Mouse (Mus musculus): Measurements from ENCODE around the gene Grip1. TPM values are rescaled to one million over a fixed set of nuclear protein-coding genes. Genes with fewer than 3 reads are reported as not detected.

Grip1 gene
- total and polyA plus RNA-seq, 2 experiments from 2014 or later: 14.3 to 31.2 TPM

GRCm38 (mm10) chr10:119475166-119475565 lies 21.5 kb downstream of the Grip1 start:
- Histone ChIP-seq H3K36me3 (ENCODE audit: insufficient read depth, low read length) (no peaks in the 10 kb centered on the region), H3K4me2 (ENCODE audit: low read depth, low read length) (no peak overlapping the region), H3K4me3 (ENCODE audit: low read length) (no peak overlapping the region), H3K9ac (replicated peaks; ENCODE audit: low read length) (no peak overlapping the region), H3K9me3 (ENCODE audit: low read length) (no peaks in the 10 kb centered on the region), H3K27me3 (ENCODE audit: insufficient read depth, low read length) (no peaks in the 10 kb centered on the region), H3K4me1 (ENCODE audit: insufficient read depth, low read length) (no peaks in the 10 kb centered on the region), H3K27ac (no peak overlapping the region)
- no peak for ATAC-seq
- no peak for TF ChIP-seq CTCF (IDR thresholded peaks at IDR 0.05; ENCODE audit: low read depth)
- 76% methylated on average over 9 of the region's 9 CpGs for WGBS
- DNase-seq (ENCODE audit: low spot score): no peak

- 59% methylated on average over 8 of the region's 8 CpGs for WGBS
Observed at GRCm38 (mm10) chr10:119477661-119478060, 24.0 kb downstream of the Grip1 start.

GRCm38 (mm10) chr10:119483068-119483705 lies 29.6 kb downstream of the Grip1 start:
- H3K4me3 ChIP-seq (ENCODE audit: low read length): no peak overlapping the region
- ATAC-seq (no peak), DNase-seq (ENCODE audit: low spot score) (no peak)
- no peak overlapping the region for H3K27ac ChIP-seq
- peak overlapping the region; percentile 30 for H3K4me2 ChIP-seq (ENCODE audit: low read depth, low read length)
- H3K36me3 ChIP-seq (ENCODE audit: insufficient read depth, low read length): no peaks in the 10 kb centered on the region
- no peaks in the 10 kb centered on the region for H3K9me3 ChIP-seq (ENCODE audit: low read length)
- H3K9ac ChIP-seq (replicated peaks; ENCODE audit: low read length): no peak overlapping the region
- 34% methylated on average over 17 of the region's 17 CpGs for WGBS
- TF ChIP-seq CTCF (IDR thresholded peaks at IDR 0.05; ENCODE audit: low read depth): no peak
- peaks cover 5% of the 10 kb centered on the region; the same call in 1 of the 2 replicates for H3K4me1 ChIP-seq (ENCODE audit: insufficient read depth, low read length)
- no peaks in the 10 kb centered on the region for H3K27me3 ChIP-seq (ENCODE audit: insufficient read depth, low read length)

More at GRCm38 (mm10) chr10:119477661-119478060, 24.0 kb downstream of the Grip1 start:
- no peaks in the 10 kb centered on the region for H3K4me1 ChIP-seq (ENCODE audit: insufficient read depth, low read length)
- peak; percentile 80; the same call in 1 of the 2 replicates for ATAC-seq
- H3K9ac ChIP-seq (replicated peaks; ENCODE audit: low read length): no peak overlapping the region
- no peak overlapping the region for H3K27ac ChIP-seq
- H3K4me3 ChIP-seq (ENCODE audit: low read length): no peak overlapping the region
- no peak for TF ChIP-seq CTCF (IDR thresholded peaks at IDR 0.05; ENCODE audit: low read depth)
- peak; percentile 67 for DNase-seq (ENCODE audit: low spot score)
- no peaks in the 10 kb centered on the region for H3K9me3 ChIP-seq (ENCODE audit: low read length)
- H3K4me2 ChIP-seq (ENCODE audit: low read depth, low read length): no peak overlapping the region
- H3K36me3 ChIP-seq (ENCODE audit: insufficient read depth, low read length): no peaks in the 10 kb centered on the region
- no peaks in the 10 kb centered on the region for H3K27me3 ChIP-seq (ENCODE audit: insufficient read depth, low read length)

- H3K27ac ChIP-seq: no peak overlapping the region
- 5% methylated on average over 6 of the region's 6 CpGs for WGBS
- no peak overlapping the region for H3K9ac ChIP-seq (replicated peaks; ENCODE audit: low read length)
- no peaks in the 10 kb centered on the region for H3K27me3 ChIP-seq (ENCODE audit: insufficient read depth, low read length)
- no peaks in the 10 kb centered on the region for H3K36me3 ChIP-seq (ENCODE audit: insufficient read depth, low read length)
- H3K4me3 ChIP-seq (ENCODE audit: low read length): no peak overlapping the region
- DNase-seq (ENCODE audit: low spot score) (no peak), ATAC-seq (no peak)
- no peaks in the 10 kb centered on the region for H3K9me3 ChIP-seq (ENCODE audit: low read length)
- no peak for TF ChIP-seq CTCF (IDR thresholded peaks at IDR 0.05; ENCODE audit: low read depth)
- peaks cover 5% of the 10 kb centered on the region; the same call in 1 of the 2 replicates for H3K4me1 ChIP-seq (ENCODE audit: insufficient read depth, low read length)
- peak overlapping the region; percentile 30 for H3K4me2 ChIP-seq (ENCODE audit: low read depth, low read length)
Observed at GRCm38 (mm10) chr10:119483766-119484165, 30.1 kb downstream of the Grip1 start.

- H3K4me3 ChIP-seq (ENCODE audit: low read length): no peak overlapping the region
- 93% methylated on average over 7 of the region's 7 CpGs for whole genome bisulfite sequencing
- no peaks in the 10 kb centered on the region for H3K27me3 ChIP-seq (ENCODE audit: insufficient read depth, low read length)
- TF ChIP-seq CTCF (IDR thresholded peaks at IDR 0.05; ENCODE audit: low read depth): no peak
- DNase-seq (ENCODE audit: low spot score) (no peak), ATAC-seq (no peak)
- H3K9ac ChIP-seq (replicated peaks; ENCODE audit: low read length): no peak overlapping the region
- peaks cover 5% of the 10 kb centered on the region; the same call in 1 of the 2 replicates for H3K4me1 ChIP-seq (ENCODE audit: insufficient read depth, low read length)
- H3K36me3 ChIP-seq (ENCODE audit: insufficient read depth, low read length): no peaks in the 10 kb centered on the region
- 0 out of 2 replicates have a peak, but pooled peaks cover 3% of the 10 kb centered on the region for H3K9me3 ChIP-seq (ENCODE audit: low read length)
- no peak overlapping the region for H3K27ac ChIP-seq
- no peak overlapping the region for H3K4me2 ChIP-seq (ENCODE audit: low read depth, low read length)
Observed at GRCm38 (mm10) chr10:119486936-119487335, 33.3 kb downstream of the Grip1 start.

GRCm38 (mm10) chr10:119490831-119491230 lies 37.2 kb downstream of the Grip1 start:
- Histone ChIP-seq H3K4me2 (ENCODE audit: low read depth, low read length) (no peak overlapping the region), H3K4me1 (ENCODE audit: insufficient read depth, low read length) (no peaks in the 10 kb centered on the region), H3K36me3 (ENCODE audit: insufficient read depth, low read length) (no peaks in the 10 kb centered on the region), H3K27me3 (ENCODE audit: insufficient read depth, low read length) (no peaks in the 10 kb centered on the region), H3K9me3 (ENCODE audit: low read length) (0 out of 2 replicates have a peak, but pooled peaks cover 3% of the 10 kb centered on the region), H3K9ac (replicated peaks; ENCODE audit: low read length) (no peak overlapping the region), H3K4me3 (ENCODE audit: low read length) (no peak overlapping the region), H3K27ac (no peak overlapping the region)
- TF ChIP-seq CTCF (IDR thresholded peaks at IDR 0.05; ENCODE audit: low read depth): no peak
- no peak for ATAC-seq
- WGBS: 94% methylated on average over 18 of the region's 18 CpGs
- DNase-seq (ENCODE audit: low spot score): no peak

GRCm38 (mm10) chr10:119495317-119495716 lies 41.7 kb downstream of the Grip1 start:
- peaks cover 3% of the 10 kb centered on the region; the same call in 1 of the 2 replicates for H3K4me1 ChIP-seq (ENCODE audit: insufficient read depth, low read length)
- no peak for TF ChIP-seq CTCF (IDR thresholded peaks at IDR 0.05; ENCODE audit: low read depth)
- H3K4me2 ChIP-seq (ENCODE audit: low read depth, low read length): no peak overlapping the region
- no peak overlapping the region for H3K4me3 ChIP-seq (ENCODE audit: low read length)
- H3K9me3 ChIP-seq (ENCODE audit: low read length): no peaks in the 10 kb centered on the region
- ATAC-seq (no peak), DNase-seq (ENCODE audit: low spot score) (no peak)
- H3K27ac ChIP-seq: no peak overlapping the region
- H3K9ac ChIP-seq (replicated peaks; ENCODE audit: low read length): no peak overlapping the region
- 89% methylated on average over 8 of the region's 8 CpGs for WGBS
- H3K27me3 ChIP-seq (ENCODE audit: insufficient read depth, low read length): no peaks in the 10 kb centered on the region
- H3K36me3 ChIP-seq (ENCODE audit: insufficient read depth, low read length): no peaks in the 10 kb centered on the region

All from hindbrain, postnatal 0 days (tissue).